Mouse (Mus musculus): ENCODE results near the gene Cep57.

DNA sequence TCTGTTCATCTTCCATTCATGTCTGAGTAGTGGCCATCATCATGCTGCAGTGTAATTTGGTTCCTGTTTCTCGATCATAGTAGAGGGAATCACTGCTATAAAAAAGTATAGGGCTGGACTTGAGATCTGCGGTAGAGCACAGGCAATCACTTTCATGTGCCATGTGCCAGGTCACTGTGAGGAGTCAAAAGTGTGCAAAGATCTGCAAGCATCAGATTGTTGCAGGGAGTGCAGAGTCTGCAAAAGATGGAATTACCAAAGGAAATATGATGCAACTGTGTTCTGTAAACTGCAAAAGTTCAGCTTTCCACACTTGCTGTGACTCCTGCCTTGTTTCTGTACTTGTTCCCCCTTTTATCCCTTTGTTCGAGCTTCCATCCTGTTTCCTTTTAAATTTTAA lies 20.7 kb upstream of the Cep57 start:
- TF ChIP-seq CHD2 (IDR thresholded peaks at IDR 0.05; ENCODE audit: low read depth, low read length) (no peak), ZC3H11A (IDR thresholded peaks at IDR 0.05; ENCODE audit: borderline replicate concordance, low read depth, low read length) (no peak), HCFC1 (IDR thresholded peaks at IDR 0.05; ENCODE audit: borderline replicate concordance, insufficient read depth, low read length) (no peak), MAFK (IDR thresholded peaks at IDR 0.05; ENCODE audit: insufficient read depth, low read depth, low read length) (no peak), ZNF384 (IDR thresholded peaks at IDR 0.05; ENCODE audit: low read depth, low read length) (no peak)
